Mouse (Mus musculus) limb, embryonic 14.5 days (tissue): ENCODE results near the gene Crybb2. TPM values are rescaled to one million over a fixed set of nuclear protein-coding genes. Genes with fewer than 3 reads are reported as not detected.
A peak's percentile ranks its signal among the peaks of the same experiment; 100 is the strongest.

Source experiments
- ATAC-seq: fragments of 200-750 bp; cut with Nextera tagmentation; 2 replicates; pipeline ENCODE4 v1.8.0; 2017; ENCODE audit warnings: low read depth, moderate number of reproducible peaks, moderate TSS enrichment; ENCODE audit not compliant: low FRiP score
- DNase-seq: peaks from one replicate; pipeline ENCODE4 v3.0.0-alpha.2; 2015; ENCODE audit warnings: low spot score
- H3K27ac ChIP-seq: fragments of 300-500 bp; sonication (generic); replicated peaks from 2 replicates; pipeline ENCODE4 v1.5.1; 2014; ENCODE audit warnings: low read depth, mild to moderate bottlenecking, low read length, moderate library complexity, mixed read lengths
- H3K27me3 ChIP-seq: fragments of 300-500 bp; sonication (generic); 2 replicates; pipeline ENCODE4 v1.6.1; 2014; ENCODE audit warnings: low read length, mixed read lengths; ENCODE audit not compliant: control insufficient read depth, insufficient read depth
- H3K36me3 ChIP-seq: fragments of 300-500 bp; sonication (generic); 2 replicates; pipeline ENCODE4 v1.6.1; 2014; ENCODE audit warnings: mild to moderate bottlenecking, low read length, moderate library complexity, mixed read lengths; ENCODE audit not compliant: control insufficient read depth, insufficient read depth
- H3K4me1 ChIP-seq: fragments of 300-500 bp; sonication (generic); 2 replicates; pipeline ENCODE4 v1.6.1; 2014; ENCODE audit warnings: antibody characterized with exemption, low read length, mixed read lengths; ENCODE audit not compliant: control insufficient read depth, insufficient read depth
- H3K4me2 ChIP-seq: fragments of 300-500 bp; sonication (generic); replicated peaks from 2 replicates; pipeline ENCODE4 v1.6.1; 2014; ENCODE audit warnings: low read depth, mild to moderate bottlenecking, low read length, moderate library complexity; ENCODE audit not compliant: severe bottlenecking
- H3K4me3 ChIP-seq: fragments of 300-500 bp; sonication (generic); replicated peaks from 2 replicates; pipeline ENCODE4 v1.5.1; 2014; ENCODE audit warnings: low read length
- H3K9ac ChIP-seq: fragments of 300-500 bp; sonication (generic); 2 replicates; pipeline ENCODE4 v1.6.1; 2014; ENCODE audit warnings: mild to moderate bottlenecking, low read depth, low read length, moderate library complexity; ENCODE audit not compliant: severe bottlenecking
- H3K9me3 ChIP-seq: fragments of 300-500 bp; sonication (generic); 2 replicates; pipeline ENCODE4 v1.6.1; 2016; ENCODE audit warnings: low read length; ENCODE audit not compliant: control insufficient read depth
- POLR2A ChIP-seq: fragments of 200-500 bp; IDR thresholded peaks from 2 replicates; pipeline ENCODE4 v1.8.0; 2012; ENCODE audit warnings: inconsistent platforms, mild to moderate bottlenecking, moderate library complexity, borderline replicate concordance; ENCODE audit not compliant: insufficient read depth, insufficient read length; ENCODE audit errors: extremely low read depth
- WGBS: fragments of 180-500 bp; shearing (Covaris S2); extraction: QIAGEN DNeasy Blood & Tissue Kit; methylation state at CpG from one replicate; pipeline ENCODE4 v1.1.7; 2014; 5-methylcytosine and 5-hydroxymethylcytosine counted together
- polyA plus RNA-seq, 2 experiments: library from polyadenylated mRNA; depleted of rRNA in 1 of 2; stranded (reverse) in 1 of 2; unstranded in 1 of 2; fragments of >200 nt; fragmentation: Nextera tagmentation in 1 of 2; extraction: Ambion mirVana in 1 of 2; gene quantifications; 2 replicates each; pipeline versions ENCODE4 v1.2.1 to v1.2.3; 2012 to 2014

Gene Crybb2
- polyA plus RNA-seq, 2 experiments: not detected

- Histone ChIP-seq H3K27ac (no peak overlapping the region), H3K4me2 (no peak overlapping the region), H3K9me3 (no peaks in the 10 kb centered on the region), H3K4me1 (no peaks in the 10 kb centered on the region), H3K9ac (no peak overlapping the region), H3K27me3 (no peaks in the 10 kb centered on the region), H3K36me3 (no peaks in the 10 kb centered on the region), H3K4me3 (no peak overlapping the region)
- DNase-seq (no peak), ATAC-seq (no peak)
- 79% methylated on average over 9 of the region's 9 CpGs for WGBS
- TF ChIP-seq POLR2A: no peak
Measured at GRCm38 (mm10) chr5:113081020-113081419, 11.1 kb upstream of the Crybb2 start.

- Histone ChIP-seq H3K27ac (no peak overlapping the region), H3K4me1 (no peaks in the 10 kb centered on the region), H3K4me3 (0 out of 2 replicates have a peak overlapping the region, but pooled peaks have one; percentile 2), H3K27me3 (no peaks in the 10 kb centered on the region), H3K9ac (no peak overlapping the region), H3K9me3 (no peaks in the 10 kb centered on the region), H3K4me2 (peak overlapping the region; percentile 28; the same call in 1 of the 2 replicates), H3K36me3 (no peaks in the 10 kb centered on the region)
- no peak for DNase-seq
- TF ChIP-seq POLR2A: no peak
- 22% methylated on average over 21 of the region's 21 CpGs for WGBS
- no peak for ATAC-seq
Measured at GRCm38 (mm10) chr5:113079783-113080182, 9.9 kb upstream of the Crybb2 start.

DNA sequence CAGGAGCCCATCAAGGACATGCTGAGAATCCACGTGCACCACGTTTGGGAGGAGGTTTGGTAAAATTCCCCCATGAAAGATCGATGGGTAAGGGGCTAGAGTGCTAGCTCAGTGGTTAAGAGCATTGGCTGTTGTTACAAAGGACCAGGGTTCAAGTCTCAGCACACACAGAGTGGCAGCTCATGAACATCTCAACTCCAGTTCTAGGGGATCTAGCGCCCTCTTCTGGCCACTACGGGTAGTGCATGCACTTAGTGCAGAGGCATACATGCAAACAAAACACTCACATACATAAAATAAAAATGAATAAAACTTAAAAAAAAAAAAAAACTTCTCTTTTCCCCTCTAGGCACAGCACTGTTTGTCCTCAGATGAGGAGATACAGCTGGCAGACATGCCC lies 8.8 kb upstream of the Crybb2 start:
- H3K4me3 ChIP-seq: no peak overlapping the region
- DNase-seq (no peak), ATAC-seq (no peak)
- no peak overlapping the region for H3K9ac ChIP-seq
- H3K27ac ChIP-seq: no peak overlapping the region
- 58% methylated on average over 5 of the region's 5 CpGs for WGBS
- TF ChIP-seq POLR2A: no peak
- no peaks in the 10 kb centered on the region for H3K27me3 ChIP-seq
- H3K36me3 ChIP-seq: no peaks in the 10 kb centered on the region
- no peaks in the 10 kb centered on the region for H3K9me3 ChIP-seq
- no peak overlapping the region for H3K4me2 ChIP-seq
- H3K4me1 ChIP-seq: no peaks in the 10 kb centered on the region

DNA sequence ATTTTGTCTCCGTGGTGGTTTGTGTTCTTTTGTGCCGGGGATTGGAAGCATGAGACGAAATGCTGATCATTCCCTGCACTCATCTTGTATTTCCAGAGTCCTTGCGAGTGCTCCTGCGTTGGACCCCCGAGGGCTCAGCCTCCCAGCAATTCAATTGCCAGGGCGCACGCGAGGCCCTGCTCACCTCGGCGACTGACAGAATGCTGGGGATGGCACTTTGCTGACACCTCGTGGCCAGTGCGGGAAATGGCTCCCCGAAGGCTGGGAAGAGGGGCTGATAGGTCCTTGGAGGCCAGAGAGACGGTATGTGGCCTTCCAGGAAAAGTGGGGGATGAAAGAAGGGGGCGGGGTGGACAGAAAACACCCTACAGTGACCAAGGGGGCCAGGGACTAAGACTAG lies 15.6 kb downstream of the Crybb2 start:
- 5% methylated on average over 16 of the region's 16 CpGs for WGBS
- H3K9ac ChIP-seq: no peak overlapping the region
- H3K4me1 ChIP-seq: no peaks in the 10 kb centered on the region
- DNase-seq: peak; percentile 57
- no peak for TF ChIP-seq POLR2A
- no peak overlapping the region for H3K4me3 ChIP-seq
- H3K9me3 ChIP-seq: no peaks in the 10 kb centered on the region
- no peaks in the 10 kb centered on the region for H3K36me3 ChIP-seq
- no peak overlapping the region for H3K27ac ChIP-seq
- no peak overlapping the region for H3K4me2 ChIP-seq
- peak; percentile 42; the same call in 1 of the 2 replicates for ATAC-seq
- no peaks in the 10 kb centered on the region for H3K27me3 ChIP-seq

GRCm38 (mm10) chr5:113050581-113051185 lies 19.2 kb downstream of the Crybb2 start:
- Histone ChIP-seq H3K4me2 (no peak overlapping the region), H3K27me3 (no peaks in the 10 kb centered on the region), H3K9me3 (no peaks in the 10 kb centered on the region), H3K9ac (no peak overlapping the region), H3K36me3 (no peaks in the 10 kb centered on the region), H3K27ac (no peak overlapping the region), H3K4me1 (no peaks in the 10 kb centered on the region), H3K4me3 (no peak overlapping the region)
- ATAC-seq (no peak), DNase-seq (no peak)
- 48% methylated on average over 7 of the region's 7 CpGs for WGBS
- no peak for TF ChIP-seq POLR2A
